Mouse (Mus musculus): ENCODE data around the gene Cd209c.
A peak's percentile ranks its signal among the peaks of the same experiment; 100 is the strongest.

The Cd209c gene

GRCm38 (mm10) chr8:3954646-3955045, at the start of gene Cd209c:
TSS of gene Cd209c (minus strand) at chr8:3954746.
- DNase-seq, result no peak

DNA sequence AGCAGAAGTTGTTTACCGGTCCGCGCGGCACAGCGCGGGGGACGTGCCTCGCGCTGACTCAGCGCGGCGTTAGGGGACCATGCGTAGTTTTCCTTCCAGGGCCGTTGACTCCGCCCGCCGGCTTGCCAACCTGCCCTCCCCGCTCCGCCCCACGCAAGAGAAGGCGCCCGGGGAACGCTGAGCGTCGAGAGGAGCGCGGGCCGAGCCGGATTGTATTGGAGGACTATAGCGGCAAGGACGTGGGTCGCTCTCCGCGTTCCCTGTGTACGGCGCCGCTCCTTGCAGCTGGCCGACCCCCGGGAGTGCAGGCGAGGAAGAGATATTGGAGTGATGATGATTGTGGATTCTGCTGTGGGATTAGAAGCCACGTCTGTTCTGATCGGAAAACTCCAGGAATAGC, 39.7 kb upstream of the Cd209c start:
- no peak for DNase-seq

- peak; percentile 12 to 48 for DNase-seq
Measured at GRCm38 (mm10) chr8:3956037-3956436, 1.5 kb upstream of the Cd209c start.

DNA sequence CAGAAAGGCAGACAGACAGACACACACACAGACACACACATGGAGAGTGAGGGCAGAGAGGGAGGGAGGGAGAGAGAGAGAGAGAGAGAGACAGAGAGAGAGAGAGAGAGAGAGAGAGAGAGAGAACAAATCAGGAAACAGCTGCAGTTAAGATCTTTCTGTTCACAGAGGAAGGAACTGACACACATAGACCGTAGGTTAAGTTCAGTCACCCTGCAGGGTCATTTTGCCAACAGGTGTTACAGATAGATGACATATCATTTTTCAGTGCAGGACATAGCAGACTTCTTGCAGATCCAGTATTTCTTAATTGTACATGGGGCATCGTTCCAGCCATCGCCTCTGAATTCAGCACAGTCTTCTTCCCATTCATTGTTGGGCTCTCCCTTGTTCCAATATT, 14.5 kb downstream of the Cd209c start:
- DNase-seq, result no peak

DNA sequence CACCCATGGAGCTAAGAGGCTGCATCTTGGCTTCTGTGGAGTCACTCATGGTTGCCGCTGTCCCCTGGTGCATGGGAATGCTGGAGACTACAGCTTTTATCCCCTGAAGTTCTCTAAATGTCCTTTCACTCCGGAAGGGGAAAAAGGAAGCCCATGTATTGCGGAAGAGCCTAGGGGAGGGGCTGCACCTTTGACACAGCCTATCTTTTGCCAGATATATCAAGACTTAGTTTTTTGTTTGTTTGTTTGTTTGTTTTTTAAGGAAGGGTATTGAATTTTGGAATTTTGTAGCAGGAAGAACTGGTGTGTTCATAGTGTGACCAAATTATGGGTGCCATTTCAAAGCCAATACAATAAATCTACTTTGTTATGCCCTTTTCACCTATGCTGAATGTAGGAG, 27.8 kb downstream of the Cd209c start, which contains the start of gene Cd209b:
TSS of gene Cd209b (minus strand) at position 101 of the 400 bp plus-strand sequence.
- DNase-seq, result no peak
